18 mouse cellular contexts compared by ENCODE assay signal in the genomic region with DNA sequence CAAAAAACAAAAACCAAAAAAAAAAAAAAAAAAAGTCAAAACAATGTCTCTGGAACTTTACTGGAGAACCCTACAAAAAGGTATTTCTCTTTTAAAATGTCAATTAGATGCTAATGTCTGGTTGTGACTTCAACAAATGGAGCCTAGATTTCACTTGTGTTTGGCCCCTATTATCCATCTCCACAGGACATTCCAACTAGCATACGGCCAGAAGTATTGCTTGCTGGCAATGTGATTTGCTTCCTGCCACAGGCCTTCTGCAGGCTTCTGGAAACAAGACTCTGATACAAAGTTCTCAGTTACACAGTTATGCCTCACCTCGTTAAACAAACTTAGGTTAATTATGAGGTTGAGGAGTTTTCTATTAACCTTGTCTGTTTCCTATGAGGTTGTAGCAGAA.
DNase-seq lines count a peak whose midpoint lies in the region; ATAC-seq lines count a peak whose summit lies in the region.
"Had no signal": no experiment of that assay in that cellular context is flagged by ENCODE, and none has a peak within 500 bp of the region (broad histone marks: within the 10 kb centered on the region; RNA-seq: fewer than 3 reads in every experiment).

No protein-coding gene starts in this region.

- peak; percentile 31 for DNase-seq in cerebellum, adult 11-12 months
- peak; percentile 53 for DNase-seq in cerebellum, adult 9-11 months
- no peak for DNase-seq in cerebellum, postnatal 10 days
- DNase-seq in kidney, adult 9 months: peak; percentile 47
- no peak for DNase-seq in kidney, adult 18-20 months
- DNase-seq in cerebellum, postnatal 36 days: peak; percentile 18 to 24
- DNase-seq in urinary bladder, postnatal 4 days (ENCODE audit: low spot score in 2 of 2): no peak
- DNase-seq: adrenal gland, adult 8-10 months; adrenal gland, postnatal 25 days; forebrain, postnatal 0 days; gastrocnemius, adult 2 months; gastrocnemius, postnatal 14 days; heart, adult 11 months had no signal

- no peak for ATAC-seq in cerebellum, adult (ENCODE audit: insufficient number of reproducible peaks, low FRiP score, low TSS enrichment)
- ATAC-seq: activated CD4-positive, CD25-positive, alpha-beta regulatory T cell, adult 4 months; forebrain, embryonic 14.5 days; forebrain, postnatal 0 days; intestine, postnatal 0 days; Patski had no signal

Comparison
In these comparisons a context has a peak if more than half of its experiments do, and no peak if none do; other contexts are left out.
1. DNase-seq: peak in cerebellum, adult 11-12 months (single experiment), cerebellum, adult 9-11 months (single experiment), kidney, adult 9 months (single experiment) and cerebellum, postnatal 36 days (2 of 2); none in cerebellum, postnatal 10 days (0 of 2), kidney, adult 18-20 months (single experiment) and urinary bladder, postnatal 4 days (0 of 2).